Mouse (Mus musculus): ENCODE measurements at regions not wholly inside any gene's neighbourhood (a gene's known extent, or its start where the extent isn't known, plus 50 kb on each side); places are given as distances from the start of the nearest gene placed in this dataset.

- TF ChIP-seq EP300 (optimal IDR thresholded peaks at IDR 0.05) (no peak), CTCF (IDR thresholded peaks at IDR 0.05; ENCODE audit: low read depth) (no peak)
These were observed 804.2 kb upstream of the Tbl1xr1 start for GRCm38 (mm10) chr3:21272219-21272618.
